Mouse (Mus musculus) embryonic facial prominence, embryonic 13.5 days (tissue): Measurements from ENCODE around the gene Gemin2. TPM values are rescaled to one million over a fixed set of nuclear protein-coding genes. Genes with fewer than 3 reads are reported as not detected.

Experiments used
- polyA plus RNA-seq: library from polyadenylated mRNA; unstranded; fragments of >200 nt; fragmentation: Nextera tagmentation; extraction: Ambion mirVana; gene quantifications from 2 replicates; pipeline ENCODE4 v1.2.1, GENCODE M21; 2015

Gene Gemin2
- polyA plus RNA-seq, 1 experiment from 2014 or later = 38.3 TPM

Other genes starting within 250 kb of the Gemin2 start
- gene Sec23a, start 1.4 kb upstream of the Gemin2 start, polyA plus RNA-seq = 83.1 and 87.9 TPM in 2 replicates
- 89.1 and 95.8 TPM in 2 replicates for gene Trappc6b, start 48.1 kb downstream of the Gemin2 start, polyA plus RNA-seq
- 135 and 141 TPM in 2 replicates for gene Pnn, start 53.5 kb downstream of the Gemin2 start, polyA plus RNA-seq
- gene Mia2, start 82.4 kb downstream of the Gemin2 start, polyA plus RNA-seq = 62.6 and 64.5 TPM in 2 replicates
- 7.8 and 9.8 TPM in 2 replicates for gene Fbxo33, start 206.3 kb downstream of the Gemin2 start, polyA plus RNA-seq